Mouse (Mus musculus) cerebellum, adult 2 months (tissue): Measurements from ENCODE around the gene Trp53i13.

Experiments
- CTCF ChIP-seq: fragments of 200-500 bp; IDR thresholded peaks from 2 replicates; pipeline ENCODE4 v1.5.1; 2011; ENCODE audit warnings: low read depth, mild to moderate bottlenecking, control low read depth, low read length, moderate library complexity, borderline replicate concordance; ENCODE audit not compliant: insufficient read depth
- POLR2A ChIP-seq: fragments of 200-500 bp; IDR thresholded peaks from 2 replicates; pipeline ENCODE4 v1.6.1; 2011; ENCODE audit warnings: low read length, control low read depth, borderline replicate concordance; ENCODE audit not compliant: insufficient read depth

DNA sequence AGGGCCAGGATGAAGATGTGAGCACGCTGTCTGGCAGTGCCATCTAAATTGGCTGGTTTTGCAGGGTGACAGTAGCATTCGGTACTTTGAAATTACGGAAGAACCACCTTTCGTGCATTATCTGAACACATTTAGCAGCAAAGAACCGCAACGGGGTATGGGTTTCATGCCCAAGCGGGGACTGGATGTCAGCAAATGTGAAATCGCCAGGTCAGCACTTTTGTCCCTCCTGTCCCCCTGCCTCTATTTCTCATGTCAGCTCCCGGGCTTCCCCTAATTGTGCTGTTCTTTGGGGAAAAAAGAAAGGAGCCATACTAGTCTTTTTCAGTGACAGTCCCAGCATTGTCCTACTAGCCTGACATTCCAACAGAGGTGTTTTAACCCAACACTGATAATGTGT lies 47.4 kb downstream of the Trp53i13 start:
- TF ChIP-seq POLR2A: no peak
- no peak for TF ChIP-seq CTCF
